Mouse (Mus musculus): Measurements from ENCODE around the gene Prlh. TPM values are rescaled to one million over a fixed set of nuclear protein-coding genes. Genes with fewer than 3 reads are reported as not detected.

Gene Prlh
- polyA plus RNA-seq, 1 experiment from 2014 or later, result not detected

DNA sequence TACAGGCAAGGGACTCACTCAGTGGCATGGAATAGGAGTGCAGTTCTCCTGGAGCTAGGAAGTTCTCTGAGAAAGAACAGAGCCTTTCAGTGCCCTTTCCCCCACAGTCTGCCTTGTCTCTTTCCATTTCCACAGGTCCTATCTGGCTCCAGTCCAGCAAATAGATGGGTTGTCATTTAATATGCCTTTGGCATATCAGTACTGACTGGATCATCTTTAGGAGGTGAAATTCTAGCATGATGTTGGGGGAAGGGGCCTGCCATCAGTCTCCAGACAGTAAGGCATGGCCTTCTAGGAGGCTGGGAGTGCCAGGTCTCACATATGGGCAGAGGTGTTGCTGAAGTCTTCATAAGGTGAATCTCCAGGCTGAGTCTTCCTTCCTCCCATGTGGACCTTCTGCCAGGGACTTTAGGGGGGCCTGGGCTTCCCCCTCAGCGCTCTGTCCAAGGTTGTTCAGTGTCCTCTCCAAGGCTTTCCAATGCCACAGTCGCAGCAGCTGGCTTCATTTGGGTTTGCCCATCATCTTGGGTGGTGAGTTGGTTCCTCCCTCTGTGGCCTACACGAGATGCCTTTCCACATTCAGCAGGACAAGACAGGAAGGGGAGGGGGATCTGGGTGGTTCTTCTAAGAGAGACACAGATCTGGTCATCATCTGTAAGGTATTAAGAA is 49.1 kb downstream of the Prlh start:
- Histone ChIP-seq H3K4me3 (peak overlapping the region; percentile 81), H3K4me1 (peaks cover 84% of the 10 kb centered on the region)
- 70% methylated on average over 3 of the region's 3 CpGs for WGBS

DNA sequence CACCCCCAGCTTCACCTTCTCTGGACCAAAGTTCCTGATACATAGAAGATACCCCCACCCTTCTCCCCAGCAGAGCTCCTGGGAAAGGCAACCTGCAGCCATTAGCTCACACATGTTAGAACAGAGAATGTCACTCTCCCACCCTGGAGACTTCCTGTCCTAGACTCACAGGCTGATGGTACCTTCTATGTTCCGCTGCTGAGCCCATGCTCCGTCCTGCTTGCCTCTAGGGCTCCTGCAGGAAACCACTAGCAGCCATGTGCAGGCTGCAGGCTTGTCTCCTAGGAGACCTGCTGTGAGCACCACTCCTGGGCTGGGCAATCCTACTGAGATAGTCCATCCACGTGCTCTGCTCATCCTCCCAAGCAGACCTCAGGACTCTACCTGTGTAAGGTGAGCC is 49.7 kb downstream of the Prlh start:
- ATAC-seq (ENCODE audit: extremely low read depth, insufficient number of reproducible peaks, low FRiP score, low TSS enrichment), result no peak
- H3K4me1 ChIP-seq, result peaks cover 82% of the 10 kb centered on the region

More for the DNA sequence above, 49.1 kb downstream of the Prlh start:
- H3K9me3 ChIP-seq, result no peaks in the 10 kb centered on the region
- H3K36me3 ChIP-seq, result 0 out of 2 replicates have a peak, but pooled peaks cover 3% of the 10 kb centered on the region
- peak overlapping the region; percentile 80 for H3K4me2 ChIP-seq
- no peak for ATAC-seq (ENCODE audit: extremely low read depth, insufficient number of reproducible peaks, low FRiP score, low TSS enrichment)
- peak overlapping the region; percentile 97 for H3K9ac ChIP-seq
- peak overlapping the region; percentile 99 for H3K27ac ChIP-seq (replicated peaks)
- no peaks in the 10 kb centered on the region for H3K27me3 ChIP-seq (replicated peaks)

More for the DNA sequence above, 49.7 kb downstream of the Prlh start:
- Histone ChIP-seq H3K9ac (peak overlapping the region; percentile 97), H3K27me3 (replicated peaks) (no peaks in the 10 kb centered on the region), H3K27ac (replicated peaks) (peak overlapping the region; percentile 99), H3K36me3 (0 out of 2 replicates have a peak, but pooled peaks cover 3% of the 10 kb centered on the region), H3K9me3 (no peaks in the 10 kb centered on the region), H3K4me3 (no peak overlapping the region), H3K4me2 (peak overlapping the region; percentile 80)
- WGBS, result 64% methylated on average over 3 of the region's 3 CpGs

Other genes with a start within 250 kb of the Prlh start
- 12.4 and 13.0 TPM in 2 replicates for gene Col6a3, start 109.1 kb upstream of the Prlh start, polyA plus RNA-seq (2015; fragmentation: Nextera tagmentation; extraction: Ambion mirVana)
- gene Mlph, start 38.0 kb upstream of the Prlh start, polyA plus RNA-seq (2015; fragmentation: Nextera tagmentation; extraction: Ambion mirVana), result 0.04 and 0.40 TPM in 2 replicates
- gene Rab17, start 16.6 kb downstream of the Prlh start, polyA plus RNA-seq (2015; fragmentation: Nextera tagmentation; extraction: Ambion mirVana), result 0.57 and 1.5 TPM in 2 replicates
- 122 and 137 TPM in 2 replicates for gene Lrrfip1, start 45.6 kb downstream of the Prlh start, polyA plus RNA-seq (2015; fragmentation: Nextera tagmentation; extraction: Ambion mirVana)
- gene Rbm44, start 192.0 kb downstream of the Prlh start, polyA plus RNA-seq (2015; fragmentation: Nextera tagmentation; extraction: Ambion mirVana), result 2.1 and 2.3 TPM in 2 replicates
- 25.8 and 31.3 TPM in 2 replicates for gene Ramp1, start 226.7 kb downstream of the Prlh start, polyA plus RNA-seq (2015; fragmentation: Nextera tagmentation; extraction: Ambion mirVana)